Mouse (Mus musculus): Measurements from ENCODE around the gene Psg16. TPM values are rescaled to one million over a fixed set of nuclear protein-coding genes. Genes with fewer than 3 reads are reported as not detected.
A peak's percentile ranks its signal among the peaks of the same experiment; 100 is the strongest.

Psg16 gene
- total RNA-seq (2021): under 1 TPM; 0.30 to 0.42 TPM
- long read RNA-seq, experiment 1: 0 reads
- long read RNA-seq, experiment 2, partial matches to known transcripts: 0 of 1 reads
- long read RNA-seq, experiment 2, other reads (novel, unspliced or antisense): 1 of 1 reads

DNA sequence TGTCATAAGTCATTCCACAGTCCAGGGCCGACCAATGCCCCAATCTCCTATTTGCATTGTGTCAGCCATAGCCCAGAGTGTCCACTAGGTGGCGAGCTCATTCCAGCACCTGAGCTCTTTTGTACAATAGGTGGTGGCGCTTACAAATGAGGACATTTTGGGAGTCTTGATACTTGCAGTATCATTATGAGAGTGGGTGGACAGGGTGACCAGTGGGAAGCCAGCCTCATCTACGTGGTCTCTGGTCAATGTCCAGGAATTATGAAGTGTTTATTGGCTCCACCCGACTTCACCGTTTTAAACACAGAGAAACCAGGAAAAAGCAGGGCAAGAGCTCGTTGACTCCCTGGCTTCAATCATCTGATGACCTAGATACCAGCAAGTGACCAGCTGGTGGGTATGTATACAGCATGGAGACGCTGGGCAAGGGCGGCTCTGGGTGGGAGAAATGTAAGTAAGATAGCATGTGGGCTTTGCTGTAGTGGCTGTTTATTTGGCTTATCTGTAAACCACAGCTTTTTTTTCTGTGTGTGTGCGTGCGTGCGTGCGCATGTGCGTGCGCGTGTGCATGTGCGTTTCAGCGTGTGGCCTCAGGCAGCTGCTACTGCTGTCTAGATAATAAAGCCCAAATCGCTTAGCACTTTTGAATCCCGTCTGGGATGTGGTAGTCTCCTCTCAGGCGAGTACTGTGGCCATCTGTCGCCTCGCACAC is at the start of gene Psg16:
Gene Psg16 (plus strand): TSS at position 137 of the 712 bp plus-strand sequence.
- DNase-seq: peak; percentile 76

DNA sequence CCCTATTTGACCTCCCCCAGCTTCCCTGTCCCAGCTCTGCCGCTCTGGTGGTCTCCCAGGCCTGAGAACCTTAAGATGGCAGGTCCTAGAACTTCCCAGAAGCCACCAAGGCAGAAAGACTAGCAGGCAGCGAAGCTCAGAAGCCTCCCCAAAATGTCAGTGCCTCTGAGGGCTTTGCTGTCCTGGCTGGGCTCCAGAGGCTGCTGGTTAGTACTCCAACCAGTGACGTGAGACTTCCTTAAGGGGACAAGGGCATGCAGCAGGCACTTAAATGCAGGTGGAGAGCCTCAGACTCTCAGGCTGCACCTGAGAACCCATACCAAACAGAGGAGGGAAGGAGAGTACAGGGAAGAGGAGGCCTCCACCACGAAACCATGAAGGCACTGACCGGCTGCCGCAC is 49.7 kb upstream of the Psg16 start:
- DNase-seq: peak; percentile 52

DNA sequence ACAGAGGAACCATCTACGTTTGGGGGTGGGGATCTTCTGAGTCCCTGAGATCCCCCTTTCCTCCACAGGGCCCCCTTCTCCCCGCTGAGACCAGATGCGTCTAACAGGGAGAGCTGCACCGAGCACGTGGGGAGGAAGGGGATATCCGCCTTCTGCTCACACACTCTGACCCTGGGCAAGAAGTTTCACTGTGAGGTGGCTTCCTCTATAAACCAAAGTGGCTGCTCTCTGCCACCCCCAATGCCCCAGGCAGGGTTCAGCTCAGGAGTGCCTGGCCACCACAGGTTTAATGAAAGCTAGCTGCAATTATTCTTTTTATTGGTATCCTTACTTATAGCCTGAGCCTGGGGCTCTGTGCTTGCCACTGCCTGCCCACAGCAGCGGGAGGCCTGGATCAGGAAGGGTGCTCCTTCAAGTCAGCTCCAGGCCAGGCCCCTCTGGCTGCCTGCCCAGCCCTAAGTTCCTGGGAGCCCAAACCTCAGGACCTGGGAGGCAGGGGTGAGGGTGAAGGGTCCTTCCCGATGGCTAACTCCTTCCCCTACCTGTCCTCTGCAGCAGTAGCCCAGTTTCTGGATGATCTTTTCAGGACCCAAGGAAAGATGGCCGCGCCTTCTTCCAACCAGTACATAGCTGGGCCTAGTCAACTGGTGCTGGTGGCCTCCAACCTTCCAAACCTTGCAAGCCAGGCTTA is 48.9 kb upstream of the Psg16 start:
- DNase-seq: peak; percentile 52

DNA sequence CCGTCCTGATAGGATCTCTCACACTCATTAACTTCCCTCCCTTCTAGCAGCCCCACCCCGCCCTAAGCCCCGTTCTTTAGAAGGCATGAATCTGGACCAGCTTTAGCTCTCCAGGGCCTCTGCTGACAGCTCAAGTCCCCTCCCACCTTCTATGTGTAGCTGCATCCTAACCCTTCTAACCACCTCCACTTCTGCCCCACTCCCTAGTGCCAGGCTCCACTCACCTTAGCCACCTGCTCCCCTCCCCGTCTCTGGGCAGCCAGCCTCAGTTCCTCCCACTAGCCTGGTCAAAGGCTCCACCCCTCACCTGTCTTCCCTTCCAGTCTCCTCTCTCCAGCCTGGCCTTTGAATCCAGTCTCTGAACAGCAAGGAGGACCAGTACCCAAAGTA is 48.3 kb upstream of the Psg16 start:
- no peak for DNase-seq

DNA sequence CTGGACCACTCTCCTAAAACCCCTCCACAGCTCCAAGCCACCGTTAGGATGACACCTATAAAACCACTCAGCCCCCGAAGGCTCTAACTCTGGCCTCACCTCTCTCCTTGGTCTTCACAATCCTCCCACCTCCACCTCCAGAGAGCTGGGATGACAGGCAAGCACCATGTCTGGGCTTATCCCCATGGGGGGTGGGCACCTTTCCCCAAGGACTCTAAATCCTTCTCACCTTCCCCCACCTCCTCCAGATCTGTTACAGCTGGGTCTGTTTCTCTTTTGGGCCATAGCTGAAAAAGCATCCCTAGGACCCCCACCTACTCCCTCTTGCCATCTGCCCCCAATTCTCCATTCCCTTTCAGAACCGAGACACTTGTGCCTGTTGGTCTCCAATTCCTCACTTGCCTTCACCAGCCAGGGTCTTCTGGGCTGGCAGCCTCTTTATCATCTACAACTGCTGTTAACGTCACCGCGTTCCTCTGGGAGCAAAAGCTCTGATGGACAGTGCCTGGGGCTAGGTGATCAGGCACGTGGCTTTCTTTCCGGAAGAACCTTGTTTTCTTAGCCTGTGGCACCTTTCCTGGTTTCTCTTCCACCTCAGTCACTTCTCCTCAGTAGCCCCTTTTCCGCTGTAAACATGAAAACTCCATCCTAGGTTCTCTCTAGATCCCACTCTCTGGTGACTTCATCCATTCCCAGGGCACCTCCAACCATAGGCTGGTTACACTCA is 47.8 kb upstream of the Psg16 start:
- DNase-seq: no peak

DNA sequence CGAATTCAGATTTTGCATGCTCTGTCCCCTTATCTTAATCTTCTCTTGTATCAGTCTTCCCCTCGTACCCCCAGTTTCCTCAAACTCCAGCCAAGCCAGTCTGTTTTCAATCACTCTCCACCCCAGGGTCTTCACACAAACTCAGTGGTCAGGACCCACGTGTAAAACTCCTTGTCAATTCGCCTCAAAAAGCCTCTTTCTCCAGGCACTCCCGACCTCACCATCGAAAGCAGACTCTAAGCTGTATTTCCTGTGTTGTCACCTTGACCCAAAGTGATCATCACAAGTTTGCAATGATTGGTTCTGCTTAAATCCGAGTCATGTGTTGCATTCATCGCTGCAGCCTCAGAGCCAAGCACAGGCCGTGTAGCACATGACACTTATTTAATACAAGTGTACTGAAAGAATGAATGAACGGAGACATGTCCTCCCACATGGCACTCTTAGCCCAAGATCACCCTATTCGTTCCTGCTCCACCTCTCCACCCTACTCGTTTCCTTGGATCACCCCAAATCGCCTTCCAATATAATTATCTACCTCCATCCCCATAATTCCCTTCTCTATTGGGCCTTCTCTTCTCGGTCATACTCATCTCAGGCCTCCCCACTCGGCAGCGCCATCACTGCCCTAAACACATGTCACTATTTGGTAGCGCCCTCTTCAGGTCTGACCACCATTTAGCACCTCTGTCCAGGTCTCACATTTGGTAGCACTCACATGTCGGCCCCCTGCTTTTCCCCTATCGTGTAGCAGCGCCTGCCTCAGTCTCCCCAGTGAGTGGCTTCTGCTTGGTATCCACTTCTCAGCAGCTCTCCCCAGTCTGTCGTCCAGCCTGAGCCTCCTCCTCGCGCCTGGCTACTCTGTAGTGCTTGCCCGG is 46.9 kb upstream of the Psg16 start:
- DNase-seq: no peak

DNA sequence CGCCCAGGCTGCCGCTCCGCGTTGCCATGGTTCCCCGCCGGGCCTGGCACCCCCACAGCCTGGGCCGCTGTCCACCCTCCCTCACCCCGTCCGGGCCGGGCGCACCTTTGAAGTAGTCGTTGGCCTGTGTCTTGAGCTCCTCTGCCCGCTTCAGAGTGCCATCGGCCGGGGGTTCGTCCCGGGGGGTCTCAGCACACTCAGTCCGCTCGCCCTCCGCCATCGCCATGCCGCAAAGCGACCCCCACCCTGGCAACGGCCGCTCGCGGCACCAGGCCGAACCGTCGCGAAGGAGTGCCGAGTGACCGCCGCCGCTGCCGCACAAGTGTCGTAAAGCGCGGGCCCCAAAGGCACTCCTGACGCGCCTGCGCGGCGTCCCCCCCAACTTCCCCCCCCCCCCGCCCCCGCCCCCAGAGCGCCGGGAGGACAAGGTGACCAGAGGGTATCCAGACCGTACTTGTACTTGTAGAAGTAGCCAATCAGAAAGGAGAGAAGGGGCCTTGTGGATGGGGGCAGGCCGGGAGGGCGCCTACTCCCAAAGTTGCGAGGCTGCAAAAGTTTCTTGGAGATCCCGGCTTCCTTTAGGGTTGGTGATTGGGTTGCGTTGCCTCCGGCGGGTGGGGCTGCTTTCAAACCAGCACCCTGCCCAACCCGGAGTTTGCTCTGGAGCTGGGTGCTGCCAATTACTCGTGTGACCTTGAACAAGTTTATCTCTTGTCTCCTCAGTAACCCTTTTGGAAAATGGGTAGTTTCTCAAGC is 46.1 kb upstream of the Psg16 start, which contains the start of gene Ppp5c:
Gene Ppp5c (minus strand): TSS at position 337 of the 756 bp plus-strand sequence.
- peak; percentile 93 for DNase-seq

DNA sequence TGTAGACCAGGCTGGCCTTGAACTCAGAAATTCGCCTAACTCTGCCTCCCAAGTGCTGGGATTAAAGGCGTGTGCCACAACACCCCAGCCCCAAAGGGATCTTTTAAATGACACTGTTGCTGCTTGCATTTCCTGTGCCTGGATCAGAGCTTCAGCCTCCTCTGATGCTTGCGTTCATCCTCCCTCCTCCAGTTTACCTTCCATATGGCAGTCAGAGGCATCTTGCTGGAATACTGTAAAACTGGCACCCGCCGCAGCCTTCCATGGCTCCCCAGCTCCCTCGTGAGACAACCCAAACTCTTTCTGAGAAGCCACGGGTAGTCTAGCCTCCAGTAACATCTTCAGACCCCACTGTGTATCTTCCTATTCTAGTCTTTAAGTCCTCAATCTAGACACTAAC is 44.9 kb upstream of the Psg16 start:
- no peak for DNase-seq

DNA sequence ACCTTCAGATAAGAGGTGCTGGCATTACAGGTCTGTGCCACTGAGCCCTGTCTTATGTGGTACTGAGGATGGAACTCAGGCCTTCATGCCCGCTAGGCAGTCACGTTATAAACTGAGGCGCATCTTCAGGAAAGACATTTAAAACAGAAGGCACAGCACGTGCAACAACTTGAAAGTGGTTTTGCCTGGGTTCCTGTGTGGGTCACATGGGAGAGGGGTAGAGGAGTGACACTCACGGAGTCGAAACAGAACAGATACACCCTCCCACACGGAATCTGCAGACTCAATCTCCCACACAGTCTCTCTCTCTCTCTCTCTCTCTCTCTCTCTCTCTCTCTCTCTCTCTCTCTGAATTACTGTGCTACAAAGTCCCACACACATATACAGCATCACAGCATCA is 43.6 kb upstream of the Psg16 start:
- no peak for DNase-seq

DNA sequence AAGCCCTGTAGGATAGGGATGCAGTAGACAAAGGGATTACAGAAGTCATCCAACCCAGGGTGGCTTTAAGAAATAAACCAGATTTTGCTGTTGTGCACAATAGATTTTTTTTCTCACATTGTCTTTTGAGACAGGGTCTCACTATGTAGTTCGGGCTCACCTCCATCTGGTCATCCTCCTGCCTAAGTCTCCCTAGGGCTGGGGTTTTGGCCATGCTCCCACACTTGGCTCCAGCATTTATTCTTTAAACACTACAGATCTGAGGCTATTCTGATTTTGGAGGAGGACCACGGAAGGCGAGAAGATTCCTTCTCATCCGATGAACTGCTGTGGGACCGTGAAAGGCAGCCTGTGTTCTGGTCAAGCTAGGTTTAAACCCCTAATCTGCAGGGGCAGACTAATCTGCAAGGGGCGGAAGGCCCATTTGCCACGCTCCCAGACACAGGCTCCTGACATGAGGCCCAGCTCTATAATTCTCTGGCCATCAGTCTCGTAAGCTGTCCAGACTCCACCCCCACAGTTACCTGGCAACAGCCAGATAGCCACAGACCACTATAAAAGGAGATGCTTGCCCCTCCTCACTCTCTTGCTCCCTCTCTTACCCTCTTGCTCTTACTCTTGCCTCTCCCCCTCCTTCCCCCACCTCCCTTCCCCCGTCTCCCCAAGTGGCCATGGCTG is 35.7 kb upstream of the Psg16 start:
- no peak for DNase-seq

DNA sequence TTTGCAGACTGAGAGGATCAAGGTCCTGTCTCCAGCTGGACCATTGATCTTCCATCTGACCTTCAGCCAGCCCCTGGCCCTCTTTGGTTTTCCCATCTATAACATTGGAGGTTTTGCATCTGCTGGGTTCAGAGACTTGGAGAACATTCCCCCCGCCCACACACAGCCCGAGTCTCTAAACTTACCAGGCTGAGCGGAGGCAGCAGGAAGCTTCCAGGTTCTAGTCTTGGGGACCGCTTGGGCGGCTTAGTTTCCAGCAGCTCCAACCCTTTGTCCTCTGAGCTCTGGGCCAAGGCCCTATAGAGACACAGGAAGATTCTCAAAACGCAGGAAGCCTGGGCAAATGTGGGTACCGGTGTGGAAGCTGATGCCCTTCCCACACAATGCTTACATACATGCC is 34.5 kb upstream of the Psg16 start:
- DNase-seq: no peak

DNA sequence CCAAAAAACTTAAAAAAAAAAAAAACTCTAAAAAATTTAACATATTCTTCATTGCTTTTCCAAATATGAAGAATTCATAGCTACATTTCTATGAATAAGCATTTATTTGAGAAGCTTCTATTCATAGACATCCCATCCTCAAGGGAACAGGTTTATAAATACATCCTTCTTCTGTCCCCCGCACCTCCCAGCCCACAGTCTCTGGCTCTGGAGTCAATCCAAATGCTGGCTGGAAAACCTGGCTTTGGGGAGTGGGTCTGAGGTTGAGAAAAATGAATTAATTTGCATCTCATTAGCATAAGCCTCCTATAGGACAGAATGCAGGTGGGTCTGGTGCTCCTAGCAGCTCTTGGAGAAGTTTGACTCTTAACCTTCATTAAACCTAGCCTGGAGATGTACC is 28.1 kb upstream of the Psg16 start:
- no peak for DNase-seq

DNA sequence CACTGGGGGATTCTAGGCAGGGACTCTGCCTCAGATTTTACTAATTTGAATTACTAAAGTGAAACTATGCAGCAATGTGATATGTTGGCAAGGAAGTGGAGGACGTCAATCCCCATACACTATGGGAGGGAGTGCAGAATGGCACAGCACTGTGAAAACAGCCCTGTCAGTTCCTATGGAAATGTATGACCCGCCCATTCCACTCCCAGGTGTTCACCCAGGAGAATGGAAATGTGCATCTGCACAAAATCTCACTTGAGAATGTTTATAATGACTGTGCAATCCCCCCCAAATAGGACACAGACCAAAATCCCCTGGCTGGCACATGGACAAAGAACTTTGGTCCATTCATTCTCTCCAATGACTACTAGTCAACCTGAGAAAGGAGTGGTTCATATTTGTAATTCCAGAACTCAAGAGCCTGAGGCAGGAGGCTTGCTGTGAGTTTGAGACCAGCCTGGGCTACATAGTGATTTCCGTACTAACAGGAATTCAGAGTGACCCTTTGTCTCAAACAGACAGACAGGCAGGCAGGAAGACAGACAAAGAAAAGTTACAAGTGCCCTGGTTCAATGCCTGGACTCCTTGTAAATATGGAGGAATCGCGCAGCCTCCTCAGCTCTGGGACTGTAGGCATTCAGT is 26.7 kb upstream of the Psg16 start:
- no peak for DNase-seq

DNA sequence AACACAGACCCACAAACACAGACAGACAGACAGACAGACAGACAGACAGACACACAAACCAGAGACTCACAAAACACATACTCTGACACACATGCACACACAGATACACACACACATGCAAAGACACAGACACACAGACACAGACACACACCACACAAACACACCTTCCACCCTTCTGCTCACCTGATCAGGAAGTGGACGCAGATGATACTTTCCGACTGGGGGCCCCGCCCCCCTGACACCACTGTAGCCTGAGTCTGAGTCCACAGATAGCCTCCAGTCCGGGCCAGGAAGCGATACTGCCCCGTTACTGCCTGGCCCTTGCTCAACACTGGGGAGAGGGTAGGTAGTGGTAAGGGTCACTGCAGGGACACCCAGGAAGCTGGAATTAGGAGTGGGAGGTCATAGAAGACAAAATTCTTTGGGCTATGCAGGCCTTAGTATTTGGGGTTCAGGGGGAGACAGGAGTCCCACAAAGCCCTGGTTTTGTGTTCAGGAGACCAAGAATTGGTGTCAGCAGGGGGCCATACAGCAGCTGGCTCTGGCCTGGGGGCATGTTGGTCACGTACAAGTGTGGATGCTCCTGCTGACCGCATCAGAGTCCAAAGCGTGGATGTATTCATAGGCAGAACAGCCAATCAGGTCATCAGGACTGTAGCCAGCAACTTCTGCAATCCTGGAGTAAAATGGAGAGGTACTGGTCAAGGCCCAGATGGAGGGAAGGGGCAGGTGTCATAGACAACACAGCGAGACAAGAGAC is 25.2 kb upstream of the Psg16 start:
- DNase-seq: no peak

DNA sequence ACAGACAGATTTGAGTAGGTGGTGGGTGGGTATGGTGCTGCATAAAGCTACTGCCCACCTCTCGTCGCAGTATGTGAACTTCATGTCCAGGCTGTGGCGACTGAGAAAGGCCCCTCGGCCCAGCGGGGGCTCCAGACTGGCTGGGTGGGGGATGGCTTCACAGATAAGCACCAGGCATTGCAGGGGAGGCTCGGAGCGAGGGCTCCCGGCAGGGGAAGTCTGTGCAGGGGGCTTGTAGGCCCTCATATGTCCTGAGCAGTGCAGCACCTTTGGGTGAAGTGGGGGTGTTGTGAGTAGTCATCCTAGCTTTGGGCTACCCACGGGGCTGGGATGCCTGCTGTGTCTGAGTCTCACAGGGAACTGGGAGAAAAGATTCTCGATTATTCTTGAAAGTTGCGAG is 23.3 kb upstream of the Psg16 start:
- no peak for DNase-seq

DNA sequence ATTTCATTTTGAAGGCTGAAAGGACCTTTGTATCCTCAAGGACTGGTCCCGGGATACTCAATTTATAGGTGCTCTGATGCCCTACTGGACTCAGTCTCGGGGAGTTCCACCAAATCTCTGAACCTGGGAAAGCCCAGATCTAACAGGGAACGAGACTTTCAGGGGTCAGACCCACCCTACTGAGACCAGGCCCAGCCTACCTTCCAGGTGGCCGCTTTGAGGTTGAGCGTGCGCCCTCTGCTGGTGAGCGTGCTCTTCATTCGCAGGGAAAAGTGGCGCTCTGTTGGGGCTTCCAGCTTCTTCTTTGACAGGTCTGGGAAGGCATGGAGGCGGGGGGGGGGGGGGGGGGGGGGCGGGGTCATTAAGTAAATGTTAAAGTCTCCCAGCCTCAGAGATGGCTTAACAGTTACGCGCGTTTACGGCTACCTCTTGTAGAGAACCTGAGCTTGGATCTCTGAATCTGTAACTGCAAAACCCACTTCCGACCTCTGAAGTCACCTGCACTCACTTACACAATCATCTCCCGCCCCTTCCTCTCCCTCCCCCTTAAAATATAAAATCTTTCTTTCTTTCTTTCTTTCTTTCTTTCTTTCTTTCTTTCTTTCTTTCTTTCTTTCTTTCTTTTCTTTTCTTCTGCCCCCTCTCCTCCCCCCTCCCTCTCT is 22.8 kb upstream of the Psg16 start:
- peak; percentile 79 for DNase-seq

DNA sequence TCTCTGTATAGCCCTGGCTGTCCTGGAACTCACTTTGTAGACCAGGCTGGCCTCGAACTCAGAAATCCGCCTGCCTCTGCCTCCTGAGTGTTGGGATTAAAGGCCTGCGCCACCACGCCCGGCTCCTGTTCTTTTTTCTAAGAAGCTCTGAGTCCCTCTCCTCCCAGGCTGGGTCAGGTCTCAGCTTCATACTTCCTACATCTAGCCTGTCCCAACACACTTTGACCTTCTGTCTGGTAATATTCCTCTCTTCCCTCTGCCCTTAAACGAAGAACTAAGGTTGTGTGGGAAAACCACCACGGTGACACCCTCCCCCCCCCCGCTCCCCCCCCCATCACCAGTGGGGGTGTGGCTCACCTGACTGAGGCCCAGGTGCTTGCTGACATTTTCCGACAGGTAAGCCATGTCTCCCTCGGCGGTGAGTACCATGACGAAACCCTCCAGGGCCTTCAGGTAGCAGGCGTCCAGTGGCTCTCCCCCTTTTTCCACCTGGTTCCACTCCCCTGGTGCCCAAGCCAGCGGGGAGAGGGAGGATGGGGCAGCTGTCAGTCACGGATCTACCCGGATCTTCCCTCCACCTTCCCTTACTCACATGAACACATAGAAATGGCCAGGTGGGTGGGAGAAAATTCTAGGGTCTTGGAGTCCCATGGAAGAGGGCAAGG is 19.4 kb upstream of the Psg16 start:
- no peak for DNase-seq

DNA sequence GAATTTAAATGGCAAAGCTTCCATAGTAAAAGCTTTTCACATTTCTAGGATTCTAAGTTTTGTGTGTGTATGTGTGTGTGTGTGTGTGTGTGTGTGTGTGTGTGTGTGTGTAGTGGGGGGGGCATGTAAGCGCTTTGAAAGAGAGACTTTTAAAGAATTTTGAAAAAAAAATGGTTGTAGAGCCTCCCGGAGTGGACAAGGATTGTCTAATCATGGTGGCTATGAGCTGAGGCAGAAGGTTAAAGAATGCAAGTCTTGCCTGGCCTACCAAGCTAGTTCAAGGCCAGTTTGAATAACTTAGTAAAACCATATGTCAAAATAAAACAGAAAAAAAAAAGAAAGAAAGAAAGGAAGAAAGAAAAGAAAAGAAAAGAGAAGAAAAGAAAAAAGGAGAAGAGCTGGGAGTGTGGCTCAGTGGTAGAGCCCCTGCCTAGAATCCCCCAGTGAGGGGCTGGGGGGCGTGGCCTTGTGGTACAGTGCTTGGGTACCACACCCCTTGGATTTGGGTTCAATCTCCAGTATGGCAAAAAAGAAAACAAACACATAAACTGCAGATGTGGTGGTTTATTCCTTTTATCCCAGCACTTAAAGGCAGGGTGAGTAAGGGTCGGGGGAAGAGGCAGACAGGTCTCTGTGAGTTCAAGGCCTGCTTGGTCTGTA is 18.4 kb upstream of the Psg16 start:
- no peak for DNase-seq

All from adrenal gland, postnatal 10 days (tissue).